14 mouse cellular contexts compared by ENCODE assay signal in genomic region chr1:89107466-89107865, GRCm38 (mm10). TPM values are rescaled to one million over a fixed set of nuclear protein-coding genes. Genes with fewer than 3 reads are reported as not detected.
DNase-seq lines count a peak whose midpoint lies in the region; ATAC-seq lines count a peak whose summit lies in the region.
"Had no signal": no experiment of that assay in that cellular context is flagged by ENCODE, and none has a peak within 500 bp of the region (broad histone marks: within the 10 kb centered on the region; RNA-seq: fewer than 3 reads in every experiment).

No protein-coding gene starts in this region.

- peaks cover 89% of the 10 kb centered on the region for H3K4me1 ChIP-seq in heart, embryonic 16.5 days (ENCODE audit: control insufficient read depth, insufficient read depth, low read length)
- peaks cover 88% of the 10 kb centered on the region for H3K4me1 ChIP-seq in lung, embryonic 16.5 days (replicated peaks; ENCODE audit: control insufficient read depth, insufficient read depth, low read length)
- H3K4me1 ChIP-seq in intestine, embryonic 16.5 days (ENCODE audit: control insufficient read depth, insufficient read depth, low read length): peaks cover 65% of the 10 kb centered on the region
- H3K4me1 ChIP-seq in stomach, embryonic 14.5 days (ENCODE audit: control insufficient read depth, insufficient read depth, low read length): peaks cover 73% of the 10 kb centered on the region

- H3K9me3 ChIP-seq in heart, embryonic 16.5 days (replicated peaks; ENCODE audit: control insufficient read depth, low read length): no peaks in the 10 kb centered on the region
- H3K9me3 ChIP-seq in lung, embryonic 16.5 days (ENCODE audit: control insufficient read depth, low read length): no peaks in the 10 kb centered on the region
- no peaks in the 10 kb centered on the region for H3K9me3 ChIP-seq in intestine, embryonic 16.5 days (ENCODE audit: control insufficient read depth, low read length)
- H3K9me3 ChIP-seq in stomach, embryonic 14.5 days (ENCODE audit: control insufficient read depth, low read depth, low read length): no peaks in the 10 kb centered on the region
- H3K9me3 ChIP-seq: hindbrain, embryonic 12.5 days; midbrain, embryonic 13.5 days had no signal

- H3K36me3 ChIP-seq in heart, embryonic 16.5 days (ENCODE audit: control insufficient read depth, insufficient read depth): 0 out of 2 replicates have a peak, but pooled peaks cover under 1% of the 10 kb centered on the region
- H3K36me3 ChIP-seq in lung, embryonic 16.5 days (ENCODE audit: control insufficient read depth, insufficient read depth, low read length): no peaks in the 10 kb centered on the region
- no peaks in the 10 kb centered on the region for H3K36me3 ChIP-seq in intestine, embryonic 16.5 days (ENCODE audit: control insufficient read depth, insufficient read depth, low read length)
- H3K36me3 ChIP-seq in stomach, embryonic 14.5 days (ENCODE audit: control insufficient read depth, insufficient read depth, low read length): no peaks in the 10 kb centered on the region
- H3K36me3 ChIP-seq: hindbrain, embryonic 12.5 days; midbrain, embryonic 13.5 days had no signal

- WGBS in heart, embryonic 16.5 days: 61% methylated on average over 6 of the region's 6 CpGs
- 34% methylated on average over 6 of the region's 6 CpGs for WGBS in lung, embryonic 16.5 days
- WGBS in intestine, embryonic 16.5 days: 50% methylated on average over 6 of the region's 6 CpGs
- 46% methylated on average over 6 of the region's 6 CpGs for WGBS in stomach, embryonic 14.5 days

- peak overlapping the region; percentile 91 for H3K27ac ChIP-seq in heart, embryonic 16.5 days (ENCODE audit: low read length)
- H3K27ac ChIP-seq in lung, embryonic 16.5 days (ENCODE audit: low read length): peak overlapping the region; percentile 92
- H3K27ac ChIP-seq in intestine, embryonic 16.5 days (ENCODE audit: low read length): peak overlapping the region; percentile 77; the same call in 1 of the 2 replicates
- H3K27ac ChIP-seq in stomach, embryonic 14.5 days (ENCODE audit: low read length): peak overlapping the region; percentile 77; the same call in 1 of the 2 replicates
- H3K27ac ChIP-seq: hindbrain, embryonic 12.5 days; midbrain, embryonic 13.5 days had no signal

- H3K9ac ChIP-seq in heart, embryonic 16.5 days (ENCODE audit: low read length): no peak overlapping the region
- no peak overlapping the region for H3K9ac ChIP-seq in lung, embryonic 16.5 days (ENCODE audit: low read length)
- no peak overlapping the region for H3K9ac ChIP-seq in intestine, embryonic 16.5 days (ENCODE audit: low read depth, low read length)
- no peak overlapping the region for H3K9ac ChIP-seq in stomach, embryonic 14.5 days (replicated peaks; ENCODE audit: low read depth, low read length)
- H3K9ac ChIP-seq: hindbrain, embryonic 12.5 days; midbrain, embryonic 13.5 days had no signal

- no peaks in the 10 kb centered on the region for H3K27me3 ChIP-seq in heart, embryonic 16.5 days (ENCODE audit: control insufficient read depth, insufficient read depth, low read length)
- no peaks in the 10 kb centered on the region for H3K27me3 ChIP-seq in lung, embryonic 16.5 days (ENCODE audit: control insufficient read depth, insufficient read depth, low read depth, low read length)
- no peaks in the 10 kb centered on the region for H3K27me3 ChIP-seq in intestine, embryonic 16.5 days (replicated peaks; ENCODE audit: control insufficient read depth, insufficient read depth, low read length)
- no peaks in the 10 kb centered on the region for H3K27me3 ChIP-seq in stomach, embryonic 14.5 days (ENCODE audit: control insufficient read depth, insufficient read depth, low read length)
- H3K27me3 ChIP-seq: CH12.LX; hindbrain, embryonic 12.5 days; midbrain, embryonic 13.5 days had no signal

- no peak overlapping the region for H3K4me3 ChIP-seq in heart, embryonic 16.5 days (ENCODE audit: low read length)
- no peak overlapping the region for H3K4me3 ChIP-seq in lung, embryonic 16.5 days (ENCODE audit: low read length)
- no peak overlapping the region for H3K4me3 ChIP-seq in intestine, embryonic 16.5 days (ENCODE audit: low read length)
- no peak overlapping the region for H3K4me3 ChIP-seq in stomach, embryonic 14.5 days (ENCODE audit: low read depth, low read length)
- H3K4me3 ChIP-seq: hindbrain, embryonic 12.5 days; midbrain, embryonic 13.5 days had no signal

- no peak for DNase-seq in heart, postnatal 4 days
- no peak for DNase-seq in lung, adult 18-20 months
- no peak for DNase-seq in MN1 (ENCODE audit: low spot score)
- DNase-seq in right cerebral cortex, adult 18-20 months: no peak
- DNase-seq: adrenal gland, adult 8-10 months; cerebellum, postnatal 25 days; lung, postnatal 10 days had no signal

- no peak overlapping the region for H3K4me2 ChIP-seq in heart, embryonic 16.5 days (ENCODE audit: low read depth, low read length)
- no peak overlapping the region for H3K4me2 ChIP-seq in lung, embryonic 16.5 days (ENCODE audit: low read depth, low read length)
- no peak overlapping the region for H3K4me2 ChIP-seq in intestine, embryonic 16.5 days (ENCODE audit: low read depth, low read length)
- H3K4me2 ChIP-seq in stomach, embryonic 14.5 days (replicated peaks; ENCODE audit: low read depth, low read length): no peak overlapping the region
- H3K4me2 ChIP-seq: hindbrain, embryonic 12.5 days; midbrain, embryonic 13.5 days had no signal

- no peak for ATAC-seq in heart, embryonic 16.5 days (replicated peaks; ENCODE audit: extremely low read depth, insufficient read depth, low FRiP score)
- no peak for ATAC-seq in lung, embryonic 16.5 days (ENCODE audit: low read depth)
- no peak for ATAC-seq in intestine, embryonic 16.5 days
- ATAC-seq in stomach, embryonic 14.5 days (ENCODE audit: insufficient number of reproducible peaks, insufficient read depth, low FRiP score, low read depth): no peak
- ATAC-seq: midbrain, embryonic 13.5 days had no signal

RNA-seq across cellular contexts. Expression of gene Sh3bp4, which starts 37.3 kb away (rescaled TPM):
- polyA plus RNA-seq in heart, embryonic 16.5 days (2015; fragmentation: Nextera tagmentation; extraction: Ambion mirVana): 19.2 and 25.0 TPM in 2 replicates
- total RNA-seq in heart, postnatal 4 days (2021): 10 to 100 TPM; 43.5 to 45.3 TPM
- polyA plus RNA-seq in lung, embryonic 16.5 days (2015; fragmentation: Nextera tagmentation; extraction: Ambion mirVana): 26.4 and 27.8 TPM in 2 replicates
- 13.5 and 14.2 TPM in 2 replicates for polyA plus RNA-seq in intestine, embryonic 16.5 days (2015; fragmentation: Nextera tagmentation; extraction: Ambion mirVana)
- polyA plus RNA-seq in stomach, embryonic 14.5 days (2014; fragmentation: Nextera tagmentation; extraction: Ambion mirVana): 22.4 and 24.3 TPM in 2 replicates
- total RNA-seq: CH12.LX had no signal
